Mouse (Mus musculus) C2C12 (cell line): Measurements from ENCODE around the gene Krt7. TPM values are rescaled to one million over a fixed set of nuclear protein-coding genes. Genes with fewer than 3 reads are reported as not detected.

Experiments used
- H3K27me3 ChIP-seq: one replicate; pipeline ENCODE4 v1.6.1; 2011; ENCODE audit not compliant: control insufficient read depth, insufficient read depth, insufficient read length
- H3K36me3 ChIP-seq: one replicate; pipeline ENCODE4 v1.6.1; 2011; ENCODE audit not compliant: control insufficient read depth, insufficient read depth
- H3K4me3 ChIP-seq: one replicate; pipeline ENCODE4 v1.5.1; 2011; ENCODE audit warnings: mild to moderate bottlenecking, control low read depth; ENCODE audit not compliant: poor library complexity, insufficient read depth, severe bottlenecking
- H3K79me2 ChIP-seq: one replicate; pipeline ENCODE4 v1.6.1; 2011; ENCODE audit not compliant: control insufficient read depth, insufficient read depth
- H3K79me3 ChIP-seq: one replicate; pipeline ENCODE4 v1.6.1; 2011; ENCODE audit warnings: low read depth, control low read depth
- H3ac ChIP-seq: one replicate; pipeline ENCODE3; 2011; ENCODE audit warnings: low read depth; ENCODE audit not compliant: control insufficient read depth, insufficient read length
- CEBPB ChIP-seq: IDR thresholded peaks from one replicate; pipeline ENCODE4 v1.6.1; 2011; ENCODE audit warnings: low read depth, mild to moderate bottlenecking, control low read depth, moderate library complexity
- CTCF ChIP-seq: IDR thresholded peaks from one replicate; pipeline ENCODE4 v1.5.1; 2011; ENCODE audit not compliant: control insufficient read depth, insufficient read depth, insufficient read length
- FOSL1 ChIP-seq: IDR thresholded peaks from one replicate; pipeline ENCODE4 v1.8.0; 2011; ENCODE audit warnings: mild to moderate bottlenecking, low read length; ENCODE audit not compliant: poor library complexity, insufficient read depth, severe bottlenecking
- MAX ChIP-seq: IDR thresholded peaks from one replicate; pipeline ENCODE4 v1.6.1; 2011; ENCODE audit warnings: mild to moderate bottlenecking, control low read depth
- MYOD1 ChIP-seq: IDR thresholded peaks from one replicate; pipeline ENCODE4 v1.6.1; 2011; ENCODE audit warnings: low read depth; ENCODE audit not compliant: control insufficient read depth, insufficient read length
- MYOG ChIP-seq: IDR thresholded peaks from one replicate; pipeline ENCODE4 v1.6.1; 2011; ENCODE audit not compliant: control insufficient read depth, insufficient read length; ENCODE audit errors: extremely low read depth
- USF1 ChIP-seq: IDR thresholded peaks from one replicate; pipeline ENCODE4 v1.6.1; 2011; ENCODE audit warnings: low read depth, mild to moderate bottlenecking, control low read depth, moderate library complexity
- polyA plus RNA-seq: library from polyadenylated mRNA; unstranded; fragments of >200 nt; fragmentation: generic; extraction: Trizol; gene quantifications from one replicate; pipeline ENCODE4 v1.2.1, GENCODE M21; 2012; ENCODE audit warnings: missing spikeins

Krt7 gene
- polyA plus RNA-seq, 1 experiment = 0.04 TPM

DNA sequence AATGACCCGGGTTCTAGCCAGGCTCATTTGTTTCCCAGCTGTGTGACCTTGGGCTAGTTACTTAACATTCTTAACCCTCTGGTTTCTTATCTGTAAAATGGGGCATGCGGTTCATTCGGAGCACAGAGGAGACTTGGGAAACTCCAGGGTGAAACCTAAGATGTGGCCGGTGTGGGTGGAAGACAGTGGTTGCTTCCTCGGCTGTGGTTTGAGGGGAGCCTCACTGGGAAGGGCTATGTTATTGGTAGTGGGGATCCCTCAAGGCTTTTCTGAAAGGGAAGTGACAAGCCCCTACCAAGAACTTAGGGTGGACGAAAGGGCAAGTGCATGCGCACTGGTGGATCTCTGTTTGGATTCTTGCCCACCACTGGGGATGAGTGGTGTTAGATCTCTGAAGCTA lies 26.2 kb upstream of the Krt7 start:
- Histone ChIP-seq H3K79me3 (peaks cover 3% of the 10 kb centered on the region), H3K36me3 (no peaks in the 10 kb centered on the region), H3K4me3 (no peak overlapping the region), H3ac (no peak overlapping the region), H3K27me3 (no peaks in the 10 kb centered on the region), H3K79me2 (peaks cover 12% of the 10 kb centered on the region)
- TF ChIP-seq MYOD1 = peak; percentile 9
- TF ChIP-seq CEBPB = no peak

DNA sequence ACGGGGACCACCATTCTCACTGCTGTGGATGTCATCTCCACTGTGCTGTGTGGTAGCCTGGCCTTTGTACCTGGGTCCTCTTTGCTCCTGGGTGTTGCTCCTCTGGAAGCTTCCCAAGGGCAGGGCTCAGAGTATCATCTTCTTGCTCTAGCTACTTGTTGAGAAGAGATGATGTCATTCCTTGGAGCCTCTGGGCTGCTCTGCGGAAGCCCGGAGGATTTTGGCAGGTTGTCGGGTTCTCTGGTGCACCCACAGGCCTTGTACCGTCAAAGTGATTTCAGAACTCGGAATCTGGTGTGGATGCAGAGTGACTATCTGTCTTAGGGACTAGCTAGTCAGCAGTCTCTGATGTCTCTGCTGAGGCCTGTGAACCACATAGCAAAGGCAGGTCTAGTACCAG lies 25.8 kb upstream of the Krt7 start:
- Histone ChIP-seq H3K27me3 (no peaks in the 10 kb centered on the region), H3K4me3 (no peak overlapping the region), H3K79me3 (peaks cover 3% of the 10 kb centered on the region), H3K79me2 (peaks cover 12% of the 10 kb centered on the region), H3ac (no peak overlapping the region), H3K36me3 (no peaks in the 10 kb centered on the region)
- no peak for TF ChIP-seq FOSL1
- TF ChIP-seq MYOG = no peak
- TF ChIP-seq CEBPB = no peak
- no peak for TF ChIP-seq USF1
- no peak for TF ChIP-seq CTCF
- TF ChIP-seq MAX = no peak
- TF ChIP-seq MYOD1 = no peak

DNA sequence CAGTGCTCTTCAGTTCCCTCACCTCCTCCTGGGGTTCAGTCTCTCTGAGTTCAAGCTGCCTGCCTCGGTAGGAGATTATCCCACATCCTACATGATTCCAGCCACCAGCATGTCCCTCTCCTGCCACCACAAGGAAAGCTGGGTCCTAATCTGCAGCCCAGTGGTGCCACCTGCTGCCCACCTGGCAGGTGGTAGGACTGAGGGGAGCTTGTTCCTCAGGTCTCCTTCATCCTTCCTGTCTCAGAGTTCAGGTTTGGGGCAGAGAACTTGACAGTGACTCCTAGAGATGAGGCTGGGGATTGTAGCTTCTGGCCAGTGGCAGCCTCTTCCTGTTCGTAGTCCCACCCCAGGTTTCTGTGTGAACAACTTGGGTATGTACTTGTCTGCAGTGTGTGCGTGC lies 23.7 kb upstream of the Krt7 start:
- Histone ChIP-seq H3K79me2 (no peaks in the 10 kb centered on the region), H3K4me3 (no peak overlapping the region), H3K79me3 (no peaks in the 10 kb centered on the region), H3K27me3 (no peaks in the 10 kb centered on the region), H3K36me3 (no peaks in the 10 kb centered on the region), H3ac (no peak overlapping the region)
- no peak for TF ChIP-seq USF1
- no peak for TF ChIP-seq CEBPB
- TF ChIP-seq CTCF = peak; percentile 62
- TF ChIP-seq MAX = no peak
- TF ChIP-seq MYOG = no peak
- TF ChIP-seq MYOD1 = no peak
- no peak for TF ChIP-seq FOSL1

DNA sequence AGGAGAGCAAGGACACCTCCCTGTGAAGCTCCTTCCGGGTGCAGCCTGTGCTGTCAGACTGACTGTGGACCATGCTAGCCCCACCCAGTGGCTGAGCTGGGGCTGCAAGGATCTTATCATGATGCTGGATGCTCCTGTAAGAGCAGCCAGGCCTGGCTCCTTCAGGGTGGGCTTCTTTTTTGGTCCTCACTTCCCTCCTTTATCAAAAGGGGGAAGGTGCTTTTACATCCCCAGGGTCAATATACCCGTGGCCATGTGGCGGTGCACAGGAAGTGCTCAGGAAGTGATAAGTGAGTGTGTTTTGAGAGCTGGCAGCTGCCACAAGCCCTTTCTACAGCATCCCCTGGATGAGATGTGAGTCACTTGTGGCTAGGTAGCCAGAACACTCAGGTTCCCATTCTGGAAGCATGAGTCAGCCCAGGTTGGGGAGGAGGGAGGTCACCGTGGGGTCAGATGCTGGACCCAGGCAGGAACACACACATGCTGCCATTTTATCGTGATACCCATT lies 22.8 kb upstream of the Krt7 start:
- H3ac ChIP-seq = no peak overlapping the region
- no peaks in the 10 kb centered on the region for H3K27me3 ChIP-seq
- H3K79me3 ChIP-seq = no peaks in the 10 kb centered on the region
- TF ChIP-seq MYOD1 (peak; percentile 78), USF1 (no peak), CTCF (no peak), FOSL1 (peak; percentile 84), MAX (peak; percentile 77), MYOG (no peak)
- no peaks in the 10 kb centered on the region for H3K36me3 ChIP-seq
- H3K4me3 ChIP-seq = no peak overlapping the region
- no peaks in the 10 kb centered on the region for H3K79me2 ChIP-seq

DNA sequence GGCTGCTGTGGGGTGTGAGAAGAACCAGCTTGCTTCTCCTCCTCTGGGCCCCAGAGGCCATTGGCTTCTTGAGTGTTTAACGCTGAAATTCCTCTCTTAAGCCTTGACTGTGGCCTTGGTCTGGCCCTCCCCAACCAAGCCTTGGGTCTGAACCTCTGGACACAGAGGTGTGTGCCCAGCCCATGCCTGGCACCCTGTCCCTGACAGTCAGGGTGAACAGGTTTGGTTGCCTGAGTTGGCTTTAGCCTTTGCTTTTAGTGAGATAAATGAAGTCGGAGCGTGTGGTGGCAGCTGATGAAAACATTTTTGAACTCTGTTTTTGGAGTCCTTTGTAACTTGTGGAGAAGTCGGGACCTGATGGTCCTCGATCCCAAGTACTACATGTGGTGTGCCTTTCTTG lies 20.6 kb upstream of the Krt7 start:
- Histone ChIP-seq H3K36me3 (no peaks in the 10 kb centered on the region), H3ac (no peak overlapping the region), H3K27me3 (peaks cover 4% of the 10 kb centered on the region), H3K79me3 (no peaks in the 10 kb centered on the region), H3K79me2 (no peaks in the 10 kb centered on the region), H3K4me3 (no peak overlapping the region)
- TF ChIP-seq MYOD1 = no peak
- no peak for TF ChIP-seq FOSL1
- no peak for TF ChIP-seq CTCF
- no peak for TF ChIP-seq MAX
- no peak for TF ChIP-seq MYOG
- TF ChIP-seq USF1 = no peak
- TF ChIP-seq CEBPB = no peak

DNA sequence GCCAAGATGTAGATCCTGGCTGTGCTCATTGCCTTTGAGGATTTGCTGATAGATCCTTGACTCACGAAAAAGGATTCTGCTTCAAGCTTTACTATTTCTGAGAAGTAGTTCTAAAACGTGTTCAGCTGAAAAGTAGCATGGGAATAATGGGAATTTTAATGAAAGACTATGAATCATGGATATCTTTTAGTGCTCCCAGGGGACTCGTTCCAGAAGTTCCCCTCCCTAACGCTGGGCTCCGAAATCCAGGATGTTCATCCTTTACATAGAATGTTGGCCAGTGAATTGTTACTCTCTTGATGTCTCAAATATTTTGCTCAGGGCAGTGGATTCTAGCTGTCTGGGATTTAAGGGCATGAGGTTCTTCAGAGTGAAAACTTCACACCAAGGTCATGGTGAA lies 18.6 kb upstream of the Krt7 start:
- H3K4me3 ChIP-seq = no peak overlapping the region
- peaks cover 10% of the 10 kb centered on the region for H3K27me3 ChIP-seq
- H3K79me2 ChIP-seq = no peaks in the 10 kb centered on the region
- H3K36me3 ChIP-seq = no peaks in the 10 kb centered on the region
- no peak overlapping the region for H3ac ChIP-seq
- TF ChIP-seq MYOD1 = no peak
- TF ChIP-seq FOSL1 = peak; percentile 41
- TF ChIP-seq CTCF = no peak
- no peak for TF ChIP-seq CEBPB
- TF ChIP-seq USF1 = no peak
- TF ChIP-seq MAX = no peak
- no peaks in the 10 kb centered on the region for H3K79me3 ChIP-seq
